Mouse (Mus musculus): ENCODE results near the gene Bnip1.

The Bnip1 gene

DNA sequence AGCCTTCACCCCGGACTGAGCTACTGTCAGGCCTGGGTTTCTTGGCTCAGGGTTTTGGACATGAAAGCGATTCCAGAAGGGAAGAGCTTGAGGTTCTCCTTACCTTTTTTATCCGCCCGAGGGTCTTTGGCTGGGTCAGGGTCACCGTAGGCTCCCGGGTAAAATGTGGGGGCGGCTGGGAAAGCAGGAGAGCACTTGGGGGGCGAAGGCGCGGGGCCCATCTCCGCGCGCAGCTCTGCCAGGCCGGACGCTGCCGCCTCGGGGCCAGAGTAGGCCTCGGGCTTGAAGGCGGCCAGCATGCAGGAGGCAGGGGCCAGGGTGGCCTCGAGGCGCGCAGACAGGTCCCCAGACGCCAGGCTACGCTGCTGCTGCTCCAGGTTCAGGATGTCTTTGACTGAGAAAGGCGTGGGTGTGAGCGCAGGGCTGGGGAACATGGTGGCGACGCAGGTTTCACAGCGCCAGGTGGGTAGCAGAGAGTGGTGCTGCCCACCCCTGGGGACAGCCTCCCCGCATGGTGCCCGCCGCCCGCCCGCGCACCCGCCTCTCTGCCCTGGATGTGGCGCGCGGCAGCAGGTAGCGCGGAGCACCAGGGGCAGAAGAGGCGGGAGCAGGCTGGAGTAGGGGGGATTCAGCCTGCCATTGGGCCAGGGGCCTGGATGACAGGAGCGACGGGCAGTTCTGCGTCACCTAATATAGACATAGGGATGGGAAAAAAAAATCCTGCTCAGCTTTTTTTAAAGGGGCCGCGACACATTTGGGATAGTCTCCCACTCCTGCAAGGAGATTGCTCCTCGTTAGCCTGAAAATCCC is 60.3 kb downstream of the Bnip1 start:
- no peak for DNase-seq (ENCODE audit: low spot score)

DNA sequence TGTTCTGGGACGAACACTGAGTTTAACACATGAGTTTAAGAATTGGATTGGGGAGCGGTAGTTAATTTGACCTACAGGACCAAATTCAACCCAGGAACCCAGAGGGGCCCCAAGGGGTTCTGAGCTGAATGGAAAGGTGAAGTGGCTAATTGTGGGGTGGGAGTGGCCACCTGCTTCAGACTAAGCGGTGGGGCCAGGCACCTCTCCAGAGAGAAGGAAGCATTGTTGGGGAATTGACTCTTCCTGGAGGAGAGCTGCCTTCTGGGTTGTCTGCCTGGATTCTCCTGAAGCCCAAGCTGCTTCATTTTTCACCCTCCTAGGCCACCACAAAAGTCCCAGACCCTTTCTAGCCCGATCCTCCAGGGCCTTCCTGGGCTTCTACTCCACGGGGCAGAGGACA is 61.1 kb downstream of the Bnip1 start:
- no peak for DNase-seq (ENCODE audit: low spot score)

Data from urinary bladder, postnatal 10 days (tissue).